Mouse (Mus musculus): ENCODE measurements around the gene Wdr86. TPM values are rescaled to one million over a fixed set of nuclear protein-coding genes. Genes with fewer than 3 reads are reported as not detected.
A peak's percentile ranks its signal among the peaks of the same experiment; 100 is the strongest.
"Not testable (repeated sequence)": the region's sequence is repeated elsewhere in the genome, so short reads cannot be mapped to it uniquely, and the experiment has no call there.

The Wdr86 gene
- polyA plus RNA-seq, 1 experiment from 2014 or later: 3.0 TPM

- Histone ChIP-seq H3K9ac (no peak overlapping the region), H3K27me3 (no peaks in the 10 kb centered on the region), H3K27ac (no peak overlapping the region), H3K36me3 (ENCODE audit: poor library complexity, severe bottlenecking) (peaks cover 71% of the 10 kb centered on the region), H3K4me2 (no peak overlapping the region), H3K4me3 (no peak overlapping the region), H3K4me1 (0 out of 2 replicates have a peak, but pooled peaks cover 6% of the 10 kb centered on the region), H3K9me3 (replicated peaks) (peaks cover 9% of the 10 kb centered on the region; the same call in 1 of the 2 replicates)
- ATAC-seq: no peak
- 52% methylated on average over 2 of the region's 2 CpGs for WGBS
Measured at GRCm38 (mm10) chr5:24709962-24710361, 20.6 kb downstream of the Wdr86 start.

GRCm38 (mm10) chr5:24704615-24705014 is 25.9 kb downstream of the Wdr86 start:
- peaks cover 98% of the 10 kb centered on the region for H3K36me3 ChIP-seq (ENCODE audit: poor library complexity, severe bottlenecking)

GRCm38 (mm10) chr5:24701271-24701670 is 29.3 kb downstream of the Wdr86 start:
- Histone ChIP-seq H3K4me1 (no peaks in the 10 kb centered on the region), H3K9ac (no peak overlapping the region), H3K9me3 (replicated peaks) (no peaks in the 10 kb centered on the region), H3K36me3 (ENCODE audit: poor library complexity, severe bottlenecking) (peaks cover 96% of the 10 kb centered on the region), H3K27ac (no peak overlapping the region), H3K4me3 (no peak overlapping the region), H3K4me2 (no peak overlapping the region), H3K27me3 (no peaks in the 10 kb centered on the region)
- WGBS: 91% methylated on average over 3 of the region's 3 CpGs
- no peak for ATAC-seq

More at GRCm38 (mm10) chr5:24704615-24705014, 25.9 kb downstream of the Wdr86 start:
- Histone ChIP-seq H3K4me3 (no peak overlapping the region), H3K27ac (no peak overlapping the region), H3K4me1 (no peaks in the 10 kb centered on the region), H3K4me2 (no peak overlapping the region), H3K9me3 (replicated peaks) (no peaks in the 10 kb centered on the region), H3K27me3 (no peaks in the 10 kb centered on the region), H3K9ac (no peak overlapping the region)
- WGBS: 97% methylated on average over 8 of the region's 8 CpGs
- no peak for ATAC-seq

- peaks cover 96% of the 10 kb centered on the region for H3K36me3 ChIP-seq (ENCODE audit: poor library complexity, severe bottlenecking)
- H3K9ac ChIP-seq: no peak overlapping the region
- ATAC-seq: no peak
- peak overlapping the region; percentile 32; the same call in 1 of the 2 replicates for H3K27ac ChIP-seq
- no peaks in the 10 kb centered on the region for H3K9me3 ChIP-seq (replicated peaks)
- H3K4me3 ChIP-seq: no peak overlapping the region
- 73% methylated on average over 3 of the region's 3 CpGs for WGBS
- H3K4me2 ChIP-seq: no peak overlapping the region
- no peaks in the 10 kb centered on the region for H3K4me1 ChIP-seq
- no peaks in the 10 kb centered on the region for H3K27me3 ChIP-seq
Measured at GRCm38 (mm10) chr5:24696704-24697103, 33.8 kb downstream of the Wdr86 start.

- 82% methylated on average over 1 of the region's 1 CpGs for WGBS
- H3K4me3 ChIP-seq: no peak overlapping the region
- no peak for ATAC-seq
- no peak overlapping the region for H3K27ac ChIP-seq
- peaks cover 34% of the 10 kb centered on the region for H3K36me3 ChIP-seq (ENCODE audit: poor library complexity, severe bottlenecking)
- H3K9ac ChIP-seq: no peak overlapping the region
- peaks cover 19% of the 10 kb centered on the region for H3K4me1 ChIP-seq
- H3K9me3 ChIP-seq (replicated peaks): no peaks in the 10 kb centered on the region
- H3K4me2 ChIP-seq: no peak overlapping the region
- no peaks in the 10 kb centered on the region for H3K27me3 ChIP-seq
Measured at GRCm38 (mm10) chr5:24687696-24688095, 42.8 kb downstream of the Wdr86 start.

GRCm38 (mm10) chr5:24686671-24687420 is 43.7 kb downstream of the Wdr86 start:
- Histone ChIP-seq H3K4me3 (peak overlapping the region; percentile 77), H3K36me3 (ENCODE audit: poor library complexity, severe bottlenecking) (peaks cover 26% of the 10 kb centered on the region), H3K9ac (0 out of 2 replicates have a peak overlapping the region, but pooled peaks have one; percentile 83), H3K4me1 (peaks cover 19% of the 10 kb centered on the region), H3K4me2 (peak overlapping the region; percentile 66)
- H3K27me3 ChIP-seq; ATAC-seq; H3K9me3 ChIP-seq (replicated peaks); H3K27ac ChIP-seq: not testable (repeated sequence)
- 78% methylated on average over 16 of the region's 16 CpGs for WGBS

- ATAC-seq: peak; percentile 23
- Histone ChIP-seq H3K9ac (peak overlapping the region; percentile 83), H3K36me3 (ENCODE audit: poor library complexity, severe bottlenecking) (peaks cover 19% of the 10 kb centered on the region), H3K4me3 (peak overlapping the region; percentile 77), H3K27ac (peak overlapping the region; percentile 94), H3K9me3 (replicated peaks) (no peaks in the 10 kb centered on the region), H3K4me1 (peaks cover 19% of the 10 kb centered on the region), H3K4me2 (peak overlapping the region; percentile 66), H3K27me3 (no peaks in the 10 kb centered on the region)
- WGBS: under 1% methylated on average over 15 of the region's 15 CpGs
Measured at GRCm38 (mm10) chr5:24686176-24686575, 44.4 kb downstream of the Wdr86 start.

- no peaks in the 10 kb centered on the region for H3K27me3 ChIP-seq
- H3K4me2 ChIP-seq: peak within 1 kb of the TSS; percentile 67
- H3K36me3 ChIP-seq (ENCODE audit: poor library complexity, severe bottlenecking): peaks cover 12% of the 10 kb centered on the region
- peaks cover 19% of the 10 kb centered on the region for H3K4me1 ChIP-seq
- WGBS: under 1% methylated on average over 36 of the region's 53 CpGs
- peak within 1 kb of the TSS; percentile 94 for H3K27ac ChIP-seq
- peak; percentile 97 for ATAC-seq
- no peaks in the 10 kb centered on the region for H3K9me3 ChIP-seq (replicated peaks)
- H3K9ac ChIP-seq: peak within 1 kb of the TSS; percentile 83
- H3K4me3 ChIP-seq: peak within 1 kb of the TSS; percentile 77
Measured at GRCm38 (mm10) chr5:24685366-24686093, 45.0 kb downstream of the Wdr86 start, which contains the start of gene Nub1. Gene Nub1, plus strand, starts transcription at chr5:24685532.

GRCm38 (mm10) chr5:24684578-24685365 is 45.8 kb downstream of the Wdr86 start:
- ATAC-seq: no peak; the same call in 1 of the 2 replicates
- Histone ChIP-seq H3K27ac (peak overlapping the region; percentile 94), H3K27me3 (no peaks in the 10 kb centered on the region), H3K9ac (peak overlapping the region; percentile 83), H3K36me3 (ENCODE audit: poor library complexity, severe bottlenecking) (peaks cover 5% of the 10 kb centered on the region), H3K4me3 (peak overlapping the region; percentile 77), H3K9me3 (replicated peaks) (no peaks in the 10 kb centered on the region), H3K4me2 (peak overlapping the region; percentile 67), H3K4me1 (peaks cover 19% of the 10 kb centered on the region)
- 28% methylated on average over 16 of the region's 16 CpGs for WGBS

- ATAC-seq: no peak
- Histone ChIP-seq H3K27me3 (no peaks in the 10 kb centered on the region), H3K36me3 (ENCODE audit: poor library complexity, severe bottlenecking) (no peaks in the 10 kb centered on the region), H3K4me2 (no peak overlapping the region), H3K4me3 (no peak overlapping the region), H3K4me1 (peaks cover 9% of the 10 kb centered on the region), H3K27ac (no peak overlapping the region), H3K9ac (no peak overlapping the region), H3K9me3 (replicated peaks) (0 out of 2 replicates have a peak, but pooled peaks cover 5% of the 10 kb centered on the region)
- 54% methylated on average over 1 of the region's 1 CpGs for WGBS
Measured at GRCm38 (mm10) chr5:24681436-24681835, 49.1 kb downstream of the Wdr86 start.

GRCm38 (mm10) chr5:24674238-24674637 is 56.3 kb downstream of the Wdr86 start:
- Histone ChIP-seq H3K9me3 (replicated peaks) (0 out of 2 replicates have a peak, but pooled peaks cover 5% of the 10 kb centered on the region), H3K27ac (no peak overlapping the region), H3K4me2 (no peak overlapping the region), H3K36me3 (ENCODE audit: poor library complexity, severe bottlenecking) (no peaks in the 10 kb centered on the region), H3K9ac (no peak overlapping the region), H3K4me3 (no peak overlapping the region), H3K27me3 (no peaks in the 10 kb centered on the region), H3K4me1 (no peaks in the 10 kb centered on the region)
- peak; percentile 80; the same call in 1 of the 2 replicates for ATAC-seq
- 39% methylated on average over 4 of the region's 4 CpGs for WGBS

Measured in forebrain, embryonic 13.5 days (tissue).